Mouse (Mus musculus): Measurements from ENCODE around the gene Ppp1r14b. TPM values are rescaled to one million over a fixed set of nuclear protein-coding genes. Genes with fewer than 3 reads are reported as not detected.
A peak's percentile ranks its signal among the peaks of the same experiment; 100 is the strongest.

The Ppp1r14b gene
- polyA plus RNA-seq, 1 experiment from 2014 or later: 168 TPM

DNA sequence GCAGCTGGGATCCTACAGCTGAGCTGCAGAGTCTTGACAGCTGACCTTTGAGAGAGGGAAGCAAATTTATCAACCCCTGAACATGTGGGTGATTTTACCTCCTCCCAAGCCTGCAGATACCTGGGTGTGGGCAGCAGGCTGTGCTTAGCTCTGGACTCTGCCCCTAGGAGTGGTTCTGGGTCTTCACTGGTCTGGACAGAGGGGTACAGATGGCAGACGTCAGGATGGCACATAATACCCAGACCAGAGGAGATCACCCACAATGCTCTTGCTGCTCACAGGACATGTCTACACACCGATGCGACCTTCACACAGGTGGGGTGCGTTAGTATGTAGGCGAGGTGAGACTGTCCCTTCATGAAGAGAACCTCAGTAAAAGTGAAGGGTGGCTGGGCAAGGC is 25.2 kb upstream of the Ppp1r14b start:
- Histone ChIP-seq H3K27me3 (no peaks in the 10 kb centered on the region), H3K4me3 (no peak overlapping the region), H3K4me1 (peaks cover 22% of the 10 kb centered on the region), H3K4me2 (no peak overlapping the region), H3K36me3 (peaks cover 28% of the 10 kb centered on the region), H3K9me3 (no peaks in the 10 kb centered on the region), H3K27ac (no peak overlapping the region), H3K9ac (no peak overlapping the region)
- WGBS: 86% methylated on average over 5 of the region's 5 CpGs
- no peak for ATAC-seq (ENCODE audit: insufficient number of reproducible peaks, low FRiP score, low TSS enrichment, low read depth)

- Histone ChIP-seq H3K27me3 (no peaks in the 10 kb centered on the region), H3K4me2 (peak overlapping the region; percentile 90), H3K9me3 (no peaks in the 10 kb centered on the region), H3K4me1 (peaks cover 22% of the 10 kb centered on the region), H3K9ac (no peak overlapping the region), H3K36me3 (peaks cover 32% of the 10 kb centered on the region), H3K27ac (peak overlapping the region; percentile 98; the same call in 1 of the 2 replicates), H3K4me3 (peak overlapping the region; percentile 69)
- WGBS: 57% methylated on average over 5 of the region's 5 CpGs
- ATAC-seq (ENCODE audit: insufficient number of reproducible peaks, low FRiP score, low TSS enrichment, low read depth): no peak
Measured at GRCm38 (mm10) chr19:6949951-6950350, 24.8 kb upstream of the Ppp1r14b start.

- H3K9ac ChIP-seq: peak overlapping the region; percentile 71
- peak overlapping the region; percentile 69 for H3K4me3 ChIP-seq
- WGBS: under 1% methylated on average over 28 of the region's 28 CpGs
- H3K9me3 ChIP-seq: no peaks in the 10 kb centered on the region
- H3K4me1 ChIP-seq: peaks cover 22% of the 10 kb centered on the region
- H3K4me2 ChIP-seq: peak overlapping the region; percentile 90
- peak overlapping the region; percentile 98 for H3K27ac ChIP-seq
- H3K27me3 ChIP-seq: no peaks in the 10 kb centered on the region
- peaks cover 35% of the 10 kb centered on the region for H3K36me3 ChIP-seq
- 0 out of 2 replicates have a peak, but pooled peaks have one; percentile 11 for ATAC-seq (ENCODE audit: insufficient number of reproducible peaks, low FRiP score, low TSS enrichment, low read depth)
Measured at GRCm38 (mm10) chr19:6950613-6951153, 24.1 kb upstream of the Ppp1r14b start.

DNA sequence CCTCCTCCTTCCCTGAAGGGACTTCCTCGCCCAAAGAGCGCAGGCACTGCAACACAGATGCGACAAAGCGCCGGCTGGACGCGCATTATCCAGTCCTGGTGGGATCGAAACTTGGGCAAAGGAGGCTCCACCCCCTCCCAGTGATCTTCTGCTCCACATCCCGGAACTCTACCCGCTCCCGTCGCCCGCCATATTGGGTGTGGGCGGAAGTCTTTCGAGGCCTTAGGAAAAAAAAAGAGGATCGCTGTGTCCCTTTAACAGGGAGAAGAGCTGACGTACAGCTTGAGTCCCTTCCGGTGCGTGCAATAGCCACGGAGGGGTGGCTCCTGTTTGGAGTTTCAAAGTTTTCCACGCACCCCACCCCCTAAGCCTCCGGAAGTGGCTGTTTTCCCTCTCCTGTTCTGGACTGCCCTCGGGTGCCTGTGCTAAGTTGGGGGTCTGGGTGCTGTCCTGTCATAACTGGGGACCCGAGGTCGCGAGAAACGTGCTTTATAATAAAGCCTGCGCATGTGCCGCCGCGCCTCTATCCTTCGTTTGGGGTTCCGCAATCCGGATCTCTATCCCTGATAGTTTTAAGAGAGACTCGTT is 23.3 kb upstream of the Ppp1r14b start:
- Histone ChIP-seq H3K4me3 (peak overlapping the region; percentile 69), H3K36me3 (peaks cover 36% of the 10 kb centered on the region), H3K9me3 (no peaks in the 10 kb centered on the region), H3K27me3 (no peaks in the 10 kb centered on the region), H3K9ac (peak overlapping the region; percentile 71), H3K4me2 (peak overlapping the region; percentile 90), H3K4me1 (peaks cover 22% of the 10 kb centered on the region), H3K27ac (peak overlapping the region; percentile 98)
- WGBS: under 1% methylated on average over 35 of the region's 35 CpGs
- ATAC-seq (ENCODE audit: insufficient number of reproducible peaks, low FRiP score, low TSS enrichment, low read depth): peak; percentile 75

GRCm38 (mm10) chr19:6951994-6952711 is 22.6 kb upstream of the Ppp1r14b start:
- Histone ChIP-seq H3K36me3 (peaks cover 37% of the 10 kb centered on the region), H3K4me1 (peaks cover 22% of the 10 kb centered on the region), H3K27me3 (no peaks in the 10 kb centered on the region), H3K9me3 (no peaks in the 10 kb centered on the region), H3K4me2 (peak overlapping the region; percentile 90), H3K27ac (peak overlapping the region; percentile 98), H3K9ac (peak overlapping the region; percentile 71), H3K4me3 (peak overlapping the region; percentile 69)
- no peak for ATAC-seq (ENCODE audit: insufficient number of reproducible peaks, low FRiP score, low TSS enrichment, low read depth)
- 4% methylated on average over 31 of the region's 31 CpGs for WGBS

DNA sequence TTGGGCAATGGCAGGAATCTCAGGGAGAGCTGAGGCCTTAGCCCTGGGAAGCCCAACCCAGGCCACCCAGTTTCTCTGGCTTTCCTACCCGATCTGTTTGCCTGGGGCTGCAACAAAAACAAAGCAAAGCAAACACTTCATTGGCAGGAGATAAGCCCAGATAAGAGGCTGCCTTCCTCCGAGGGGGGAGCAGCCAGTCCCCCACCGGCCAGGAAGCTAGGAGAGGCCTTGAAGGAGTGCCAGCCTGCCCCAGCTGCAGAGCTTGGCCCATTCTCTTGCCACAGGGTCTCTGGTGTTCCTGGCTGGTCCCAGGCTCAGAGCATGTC is 22.1 kb upstream of the Ppp1r14b start:
- Histone ChIP-seq H3K27me3 (no peaks in the 10 kb centered on the region), H3K4me3 (peak overlapping the region; percentile 69), H3K4me2 (peak overlapping the region; percentile 90), H3K9ac (no peak overlapping the region), H3K36me3 (peaks cover 42% of the 10 kb centered on the region), H3K4me1 (peaks cover 22% of the 10 kb centered on the region), H3K27ac (peak overlapping the region; percentile 98), H3K9me3 (no peaks in the 10 kb centered on the region)
- no peak for ATAC-seq (ENCODE audit: insufficient number of reproducible peaks, low FRiP score, low TSS enrichment, low read depth)
- WGBS: 14% methylated on average over 3 of the region's 3 CpGs

GRCm38 (mm10) chr19:6954046-6954445 is 20.7 kb upstream of the Ppp1r14b start:
- no peak overlapping the region for H3K4me2 ChIP-seq
- H3K9me3 ChIP-seq: no peaks in the 10 kb centered on the region
- H3K9ac ChIP-seq: no peak overlapping the region
- H3K4me3 ChIP-seq: no peak overlapping the region
- no peak overlapping the region for H3K27ac ChIP-seq
- no peak for ATAC-seq (ENCODE audit: insufficient number of reproducible peaks, low FRiP score, low TSS enrichment, low read depth)
- H3K4me1 ChIP-seq: peaks cover 22% of the 10 kb centered on the region
- 50% methylated on average over 9 of the region's 9 CpGs for WGBS
- no peaks in the 10 kb centered on the region for H3K27me3 ChIP-seq
- H3K36me3 ChIP-seq: peaks cover 53% of the 10 kb centered on the region

DNA sequence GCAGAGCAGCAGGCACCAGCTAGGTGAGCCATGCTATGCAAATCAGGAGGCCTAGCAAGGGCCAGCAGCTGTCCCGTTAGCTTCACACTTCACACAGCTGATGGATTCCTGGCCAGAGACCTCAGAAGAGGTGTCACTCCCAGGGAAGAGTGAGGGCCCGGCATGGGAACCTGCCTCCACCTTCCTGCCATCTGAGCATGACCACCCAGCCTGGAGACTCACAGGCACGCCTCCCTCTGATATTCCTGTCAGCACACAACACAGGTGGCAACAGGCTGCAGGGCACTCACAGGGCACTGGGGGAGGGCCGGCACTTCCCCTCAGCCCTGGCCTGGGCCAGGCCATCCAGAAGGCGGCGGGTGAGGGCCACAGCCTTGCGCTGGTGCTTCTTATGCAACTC is 19.3 kb upstream of the Ppp1r14b start:
- 76% methylated on average over 7 of the region's 7 CpGs for WGBS
- Histone ChIP-seq H3K27ac (no peak overlapping the region), H3K9me3 (no peaks in the 10 kb centered on the region), H3K4me3 (no peak overlapping the region), H3K4me1 (peaks cover 19% of the 10 kb centered on the region), H3K36me3 (peaks cover 67% of the 10 kb centered on the region), H3K4me2 (no peak overlapping the region), H3K27me3 (no peaks in the 10 kb centered on the region), H3K9ac (no peak overlapping the region)
- ATAC-seq (ENCODE audit: insufficient number of reproducible peaks, low FRiP score, low TSS enrichment, low read depth): no peak

- Histone ChIP-seq H3K9me3 (no peaks in the 10 kb centered on the region), H3K4me2 (no peak overlapping the region), H3K4me1 (peaks cover 19% of the 10 kb centered on the region), H3K4me3 (no peak overlapping the region), H3K36me3 (peaks cover 71% of the 10 kb centered on the region), H3K27ac (no peak overlapping the region), H3K9ac (no peak overlapping the region), H3K27me3 (no peaks in the 10 kb centered on the region)
- 84% methylated on average over 10 of the region's 10 CpGs for WGBS
- ATAC-seq (ENCODE audit: insufficient number of reproducible peaks, low FRiP score, low TSS enrichment, low read depth): no peak
Measured at GRCm38 (mm10) chr19:6956461-6956860, 18.3 kb upstream of the Ppp1r14b start.

GRCm38 (mm10) chr19:6968491-6969271 is 6.1 kb upstream of the Ppp1r14b start:
- Histone ChIP-seq H3K27me3 (no peaks in the 10 kb centered on the region), H3K9me3 (no peaks in the 10 kb centered on the region), H3K4me1 (peaks cover 42% of the 10 kb centered on the region), H3K27ac (peak overlapping the region; percentile 44), H3K36me3 (peaks cover 28% of the 10 kb centered on the region), H3K9ac (peak overlapping the region; percentile 63), H3K4me3 (peak overlapping the region; percentile 67), H3K4me2 (peak overlapping the region; percentile 73)
- no peak for ATAC-seq (ENCODE audit: insufficient number of reproducible peaks, low FRiP score, low TSS enrichment, low read depth)
- 8% methylated on average over 15 of the region's 15 CpGs for WGBS

- H3K9ac ChIP-seq: peak overlapping the region; percentile 63
- under 1% methylated on average over 20 of the region's 20 CpGs for WGBS
- peaks cover 47% of the 10 kb centered on the region for H3K4me1 ChIP-seq
- peaks cover 24% of the 10 kb centered on the region for H3K36me3 ChIP-seq
- peak overlapping the region; percentile 44 for H3K27ac ChIP-seq
- no peak for ATAC-seq (ENCODE audit: insufficient number of reproducible peaks, low FRiP score, low TSS enrichment, low read depth)
- no peaks in the 10 kb centered on the region for H3K27me3 ChIP-seq
- no peaks in the 10 kb centered on the region for H3K9me3 ChIP-seq
- peak overlapping the region; percentile 67 for H3K4me3 ChIP-seq
- H3K4me2 ChIP-seq: peak overlapping the region; percentile 73
Measured at GRCm38 (mm10) chr19:6969291-6969664, 5.5 kb upstream of the Ppp1r14b start.

All from limb, embryonic 15.5 days (tissue).